Mouse (Mus musculus): ENCODE data around the gene Rbck1.

- TF ChIP-seq CTCF (IDR thresholded peaks at IDR 0.05; ENCODE audit: control insufficient read depth, insufficient read depth, insufficient replicate concordance, low read depth, low read length) (no peak), POLR2A (IDR thresholded peaks at IDR 0.05; ENCODE audit: control insufficient read depth, low read depth, low read length) (no peak)
Observed at GRCm38 (mm10) chr2:152322198-152322597, 10.3 kb downstream of the Rbck1 start.
